Mouse (Mus musculus): ENCODE results near the gene Nudt3.

Nudt3 gene

GRCm38 (mm10) chr17:27603036-27603435 is 20.3 kb downstream of the Nudt3 start:
- in situ Hi-C loops (cut with MboI, MseI): no loop called here

- in situ Hi-C loops (cut with MboI, MseI): no loop called here
Measured at GRCm38 (mm10) chr17:27600869-27601268, 22.4 kb downstream of the Nudt3 start.

- in situ Hi-C loops (cut with MboI, MseI): no loop called here
Measured at GRCm38 (mm10) chr17:27600286-27600685, 23.0 kb downstream of the Nudt3 start.

- in situ Hi-C loops (cut with MboI, MseI): no loop called here
Measured at GRCm38 (mm10) chr17:27596376-27597190, 26.7 kb downstream of the Nudt3 start.

GRCm38 (mm10) chr17:27595659-27596375 is 27.5 kb downstream of the Nudt3 start:
- in situ Hi-C loops (cut with MboI, MseI): no loop called here

GRCm38 (mm10) chr17:27592565-27592910 is 30.8 kb downstream of the Nudt3 start:
- in situ Hi-C loops (cut with MboI, MseI): no loop called here

- in situ Hi-C loops (cut with MboI, MseI): no loop called here
Measured at GRCm38 (mm10) chr17:27591826-27592564, 31.3 kb downstream of the Nudt3 start.

- in situ Hi-C loops (cut with MboI, MseI): no loop called here
Measured at GRCm38 (mm10) chr17:27588231-27588630, 35.1 kb downstream of the Nudt3 start.

GRCm38 (mm10) chr17:27587252-27587651 is 36.0 kb downstream of the Nudt3 start:
- in situ Hi-C loops (cut with MboI, MseI): no loop called here

- in situ Hi-C loops (cut with MboI, MseI): no loop called here
Measured at GRCm38 (mm10) chr17:27586661-27587060, 36.6 kb downstream of the Nudt3 start.

GRCm38 (mm10) chr17:27583185-27583894 is 40.0 kb downstream of the Nudt3 start:
- in situ Hi-C loops (cut with MboI, MseI): no loop called here

- in situ Hi-C loops (cut with MboI, MseI): no loop called here
Measured at GRCm38 (mm10) chr17:27580392-27581068, 42.8 kb downstream of the Nudt3 start.

- in situ Hi-C loops (cut with MboI, MseI): no loop called here
Measured at GRCm38 (mm10) chr17:27579816-27580215, 43.5 kb downstream of the Nudt3 start.

GRCm38 (mm10) chr17:27578487-27578886 is 44.8 kb downstream of the Nudt3 start:
- in situ Hi-C loops (cut with MboI, MseI): no loop called here

- in situ Hi-C loops (cut with MboI, MseI): no loop called here
Measured at GRCm38 (mm10) chr17:27577468-27577867, 45.8 kb downstream of the Nudt3 start.

GRCm38 (mm10) chr17:27576056-27576455 is 47.2 kb downstream of the Nudt3 start:
- in situ Hi-C loops (cut with MboI, MseI): no loop called here

GRCm38 (mm10) chr17:27575116-27575776 is 48.0 kb downstream of the Nudt3 start:
- in situ Hi-C loops (cut with MboI, MseI): no loop called here

- in situ Hi-C loops (cut with MboI, MseI): no loop called here
Measured at GRCm38 (mm10) chr17:27574470-27575115, 48.7 kb downstream of the Nudt3 start.

GRCm38 (mm10) chr17:27573772-27574320 is 49.4 kb downstream of the Nudt3 start:
- in situ Hi-C loops (cut with MboI, MseI): no loop called here

GRCm38 (mm10) chr17:27571315-27571714 is 52.0 kb downstream of the Nudt3 start:
- in situ Hi-C loops (cut with MboI, MseI): no loop called here

Data from T-helper 2 cell (primary cell).